ENCODE assay signal across 11 mouse cellular contexts in the genomic region with DNA sequence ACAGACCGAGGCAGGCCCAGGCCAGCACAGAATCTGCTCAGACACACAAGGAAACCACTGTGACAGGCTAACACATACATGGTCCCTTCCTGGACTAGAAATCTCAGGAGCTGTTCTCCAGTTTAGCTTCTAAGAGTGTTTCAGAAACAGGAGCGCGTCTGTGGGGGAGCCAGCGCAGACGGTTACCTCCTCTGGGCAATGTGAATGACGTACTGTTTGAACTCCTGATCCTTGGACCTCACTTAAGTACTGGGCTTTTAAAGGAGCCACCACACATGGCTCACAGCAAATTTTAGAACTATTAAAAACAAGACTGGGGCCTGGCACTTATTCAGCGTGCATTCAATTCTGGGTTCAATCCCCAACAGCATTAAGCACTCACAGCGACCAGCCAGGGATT. TPM values are rescaled to one million over a fixed set of nuclear protein-coding genes. Genes with fewer than 3 reads are reported as not detected.
DNase-seq lines count a peak whose midpoint lies in the region; ATAC-seq and TF ChIP-seq lines count a peak whose summit lies in the region.
"Had no signal": no experiment of that assay in that cellular context is flagged by ENCODE, and none has a peak within 500 bp of the region (broad histone marks: within the 10 kb centered on the region; RNA-seq: fewer than 3 reads in every experiment).

No protein-coding gene starts in this region.

- peaks cover 18% of the 10 kb centered on the region for H3K4me1 ChIP-seq in forebrain, embryonic 11.5 days (replicated peaks; ENCODE audit: control insufficient read depth, insufficient read depth, low read length)
- H3K4me1 ChIP-seq in forebrain, embryonic 15.5 days: peaks cover 53% of the 10 kb centered on the region
- peaks cover 49% of the 10 kb centered on the region for H3K4me1 ChIP-seq in midbrain, embryonic 12.5 days
- H3K4me1 ChIP-seq in midbrain, embryonic 16.5 days (ENCODE audit: control insufficient read depth, insufficient read depth, low read length): peaks cover 10% of the 10 kb centered on the region; the same call in 1 of the 2 replicates
- no peaks in the 10 kb centered on the region for H3K4me1 ChIP-seq in heart, adult 2 months (ENCODE audit: control insufficient read depth, insufficient read depth, low read length)

- H3K27ac ChIP-seq in forebrain, embryonic 11.5 days (ENCODE audit: low read depth, low read length): no peak overlapping the region
- no peak overlapping the region; the same call in 1 of the 2 replicates for H3K27ac ChIP-seq in forebrain, embryonic 15.5 days (replicated peaks)
- H3K27ac ChIP-seq in midbrain, embryonic 12.5 days (replicated peaks): peak overlapping the region; percentile 52
- no peak overlapping the region for H3K27ac ChIP-seq in midbrain, embryonic 16.5 days (ENCODE audit: low read length)
- no peak overlapping the region for H3K27ac ChIP-seq in heart, adult 2 months
- H3K27ac ChIP-seq: heart, embryonic 15.5 days had no signal

- no peak overlapping the region for H3K4me3 ChIP-seq in forebrain, embryonic 11.5 days (ENCODE audit: low read depth, low read length)
- no peak overlapping the region for H3K4me3 ChIP-seq in forebrain, embryonic 15.5 days
- H3K4me3 ChIP-seq in midbrain, embryonic 12.5 days: 0 out of 2 replicates have a peak overlapping the region, but pooled peaks have one; percentile 15
- no peak overlapping the region for H3K4me3 ChIP-seq in midbrain, embryonic 16.5 days (ENCODE audit: low read depth, low read length)
- no peak overlapping the region for H3K4me3 ChIP-seq in heart, adult 2 months
- H3K4me3 ChIP-seq: heart, embryonic 15.5 days had no signal

- TF ChIP-seq POLR2A in heart, adult 2 months (IDR thresholded peaks at IDR 0.05; ENCODE audit: insufficient read depth, low read depth, low read length): no peak

- DNase-seq in forebrain, embryonic 11.5 days (ENCODE audit: low spot score): no peak
- peak; percentile 58 for DNase-seq in kidney, postnatal 14 days
- DNase-seq in yolk sac, embryonic 10.5 days (ENCODE audit: low spot score): peak; percentile 36
- DNase-seq in heart, adult 2 months: no peak
- DNase-seq in spleen, postnatal 14 days (ENCODE audit: low spot score in 2 of 2): no peak
- DNase-seq: cerebellum, postnatal 36 days had no signal

- peak overlapping the region; percentile 3; the same call in 1 of the 2 replicates for H3K4me2 ChIP-seq in forebrain, embryonic 11.5 days (ENCODE audit: low read depth, low read length, severe bottlenecking)
- no peak overlapping the region for H3K4me2 ChIP-seq in forebrain, embryonic 15.5 days (replicated peaks)
- H3K4me2 ChIP-seq in midbrain, embryonic 12.5 days (replicated peaks): peak overlapping the region; percentile 80
- no peak overlapping the region for H3K4me2 ChIP-seq in midbrain, embryonic 16.5 days (ENCODE audit: low read length)
- H3K4me2 ChIP-seq: heart, embryonic 15.5 days had no signal

- no peaks in the 10 kb centered on the region for H3K79me2 ChIP-seq in heart, adult 2 months (replicated peaks; ENCODE audit: control insufficient read depth, insufficient read depth, low read length)

- no peaks in the 10 kb centered on the region for H3K27me3 ChIP-seq in forebrain, embryonic 11.5 days (ENCODE audit: control insufficient read depth, insufficient read depth, low read length)
- no peaks in the 10 kb centered on the region for H3K27me3 ChIP-seq in forebrain, embryonic 15.5 days
- no peaks in the 10 kb centered on the region for H3K27me3 ChIP-seq in midbrain, embryonic 12.5 days
- no peaks in the 10 kb centered on the region for H3K27me3 ChIP-seq in midbrain, embryonic 16.5 days (ENCODE audit: control insufficient read depth, insufficient read depth, low read depth, low read length)
- H3K27me3 ChIP-seq in heart, adult 2 months (ENCODE audit: control insufficient read depth, insufficient read depth, low read length): no peaks in the 10 kb centered on the region
- H3K27me3 ChIP-seq: heart, embryonic 15.5 days had no signal

- H3K36me3 ChIP-seq in forebrain, embryonic 11.5 days (ENCODE audit: control insufficient read depth, insufficient read depth, low read length): peaks cover 9% of the 10 kb centered on the region; the same call in 1 of the 2 replicates
- H3K36me3 ChIP-seq in forebrain, embryonic 15.5 days: no peaks in the 10 kb centered on the region
- peaks cover 24% of the 10 kb centered on the region for H3K36me3 ChIP-seq in midbrain, embryonic 12.5 days
- no peaks in the 10 kb centered on the region for H3K36me3 ChIP-seq in midbrain, embryonic 16.5 days (ENCODE audit: control insufficient read depth, insufficient read depth, low read length)
- H3K36me3 ChIP-seq in heart, adult 2 months (ENCODE audit: control insufficient read depth, insufficient read depth, low read length): no peaks in the 10 kb centered on the region

- TF ChIP-seq EP300 in heart, adult 2 months (IDR thresholded peaks at IDR 0.05; ENCODE audit: insufficient read depth, low read depth, low read length): no peak

- intact Hi-C loops in heart, adult 2 months (cut with DNase I): no loop called here

- H3K9ac ChIP-seq in forebrain, embryonic 11.5 days (ENCODE audit: low read length): 0 out of 2 replicates have a peak overlapping the region, but pooled peaks have one; percentile 23
- H3K9ac ChIP-seq in forebrain, embryonic 15.5 days (replicated peaks): no peak overlapping the region
- 0 out of 2 replicates have a peak overlapping the region, but pooled peaks have one; percentile 28 for H3K9ac ChIP-seq in midbrain, embryonic 12.5 days (replicated peaks)
- H3K9ac ChIP-seq in midbrain, embryonic 16.5 days (ENCODE audit: low read depth, low read length): no peak overlapping the region
- H3K9ac ChIP-seq in heart, adult 2 months (ENCODE audit: low read depth, low read length): no peak overlapping the region
- H3K9ac ChIP-seq: heart, embryonic 15.5 days had no signal

- no peak for ATAC-seq in forebrain, embryonic 11.5 days (replicated peaks; ENCODE audit: low FRiP score)
- ATAC-seq in forebrain, embryonic 15.5 days (replicated peaks): no peak
- ATAC-seq in midbrain, embryonic 12.5 days (ENCODE audit: low FRiP score, low read depth): no peak
- no peak for ATAC-seq in midbrain, embryonic 16.5 days

- TF ChIP-seq CTCF in heart, adult 2 months (IDR thresholded peaks at IDR 0.05): no peak

- H3K9me3 ChIP-seq in forebrain, embryonic 11.5 days (ENCODE audit: control insufficient read depth, low read length): no peaks in the 10 kb centered on the region
- H3K9me3 ChIP-seq in forebrain, embryonic 15.5 days: no peaks in the 10 kb centered on the region
- no peaks in the 10 kb centered on the region for H3K9me3 ChIP-seq in midbrain, embryonic 12.5 days
- no peaks in the 10 kb centered on the region for H3K9me3 ChIP-seq in midbrain, embryonic 16.5 days (replicated peaks; ENCODE audit: control insufficient read depth, low read length, poor library complexity, severe bottlenecking)
- H3K9me3 ChIP-seq: heart, embryonic 15.5 days had no signal

- 66% methylated on average over 8 of the region's 8 CpGs for WGBS in forebrain, embryonic 11.5 days
- 53% methylated on average over 8 of the region's 8 CpGs for WGBS in forebrain, embryonic 15.5 days
- 51% methylated on average over 8 of the region's 8 CpGs for WGBS in midbrain, embryonic 12.5 days
- WGBS in midbrain, embryonic 16.5 days: 48% methylated on average over 8 of the region's 8 CpGs
- 79% methylated on average over 8 of the region's 8 CpGs for WGBS in heart, adult 2 months

RNA-seq across cellular contexts. Expression of gene E2f1, which starts 3.1 kb away (rescaled TPM):
- polyA plus RNA-seq in forebrain, embryonic 11.5 days (2014; fragmentation: Nextera tagmentation; extraction: Ambion mirVana): 17.6 and 18.6 TPM in 2 replicates
- polyA plus RNA-seq in forebrain, embryonic 15.5 days (2015; fragmentation: Nextera tagmentation; extraction: Ambion mirVana): 14.1 and 15.8 TPM in 2 replicates
- polyA plus RNA-seq in midbrain, embryonic 12.5 days (2016; fragmentation: Nextera tagmentation; extraction: Ambion mirVana): 36.0 and 41.1 TPM in 2 replicates
- polyA plus RNA-seq in midbrain, embryonic 16.5 days (2015; fragmentation: Nextera tagmentation; extraction: Ambion mirVana): 3.2 and 4.2 TPM in 2 replicates
- under 1 TPM; 0.39 to 0.70 TPM for total RNA-seq in heart, adult 2 months (2021)
- polyA plus RNA-seq in heart, adult 2 months (2012; rRNA removed): 1.1 and 1.2 TPM in 2 replicates

RNA-seq across cellular contexts. Expression of gene Necab3, which starts 8.0 kb away (rescaled TPM):
- polyA plus RNA-seq in forebrain, embryonic 11.5 days (2014; fragmentation: Nextera tagmentation; extraction: Ambion mirVana): 5.5 and 7.6 TPM in 2 replicates
- polyA plus RNA-seq in forebrain, embryonic 15.5 days (2015; fragmentation: Nextera tagmentation; extraction: Ambion mirVana): 22.2 and 27.8 TPM in 2 replicates
- polyA plus RNA-seq in midbrain, embryonic 12.5 days (2016; fragmentation: Nextera tagmentation; extraction: Ambion mirVana): 11.9 and 12.3 TPM in 2 replicates
- 18.5 and 19.9 TPM in 2 replicates for polyA plus RNA-seq in midbrain, embryonic 16.5 days (2015; fragmentation: Nextera tagmentation; extraction: Ambion mirVana)
- total RNA-seq in heart, adult 2 months (2021): under 1 TPM; 0.20 to 0.23 TPM
- 0.90 and 1.7 TPM in 2 replicates for polyA plus RNA-seq in heart, adult 2 months (2012; rRNA removed)

RNA-seq across cellular contexts. Expression of gene Actl10, which starts 15.1 kb away (rescaled TPM):
- 0.41 and 0.77 TPM in 2 replicates for polyA plus RNA-seq in forebrain, embryonic 11.5 days (2014; fragmentation: Nextera tagmentation; extraction: Ambion mirVana)
- polyA plus RNA-seq in forebrain, embryonic 15.5 days (2015; fragmentation: Nextera tagmentation; extraction: Ambion mirVana): 0.59 and 0.88 TPM in 2 replicates
- polyA plus RNA-seq in midbrain, embryonic 12.5 days (2016; fragmentation: Nextera tagmentation; extraction: Ambion mirVana): 0.60 and 1.1 TPM in 2 replicates
- 0.19 and 0.44 TPM in 2 replicates for polyA plus RNA-seq in midbrain, embryonic 16.5 days (2015; fragmentation: Nextera tagmentation; extraction: Ambion mirVana)
- total RNA-seq in heart, adult 2 months (2021): not detected
- polyA plus RNA-seq in heart, adult 2 months (2012; rRNA removed): not detected in 2 replicates

RNA-seq across cellular contexts. Expression of gene 1700003F12Rik, which starts 19.8 kb away (rescaled TPM):
- polyA plus RNA-seq in forebrain, embryonic 11.5 days (2014; fragmentation: Nextera tagmentation; extraction: Ambion mirVana): 2.3 and 4.5 TPM in 2 replicates
- polyA plus RNA-seq in forebrain, embryonic 15.5 days (2015; fragmentation: Nextera tagmentation; extraction: Ambion mirVana): 1.9 and 2.6 TPM in 2 replicates
- 2.2 and 3.3 TPM in 2 replicates for polyA plus RNA-seq in midbrain, embryonic 12.5 days (2016; fragmentation: Nextera tagmentation; extraction: Ambion mirVana)
- 1.9 and 2.3 TPM in 2 replicates for polyA plus RNA-seq in midbrain, embryonic 16.5 days (2015; fragmentation: Nextera tagmentation; extraction: Ambion mirVana)
- total RNA-seq in heart, adult 2 months (2021): not detected
- polyA plus RNA-seq in heart, adult 2 months (2012; rRNA removed): 0.39 TPM in 1 of 2 replicates, not detected in the other
- total RNA-seq: megakaryocyte, adult 5-6 weeks had no signal

RNA-seq across cellular contexts. Expression of gene Pxmp4, which starts 36.9 kb away (rescaled TPM):
- polyA plus RNA-seq in forebrain, embryonic 11.5 days (2014; fragmentation: Nextera tagmentation; extraction: Ambion mirVana): 10.0 and 10.6 TPM in 2 replicates
- 13.4 and 14.1 TPM in 2 replicates for polyA plus RNA-seq in forebrain, embryonic 15.5 days (2015; fragmentation: Nextera tagmentation; extraction: Ambion mirVana)
- polyA plus RNA-seq in midbrain, embryonic 12.5 days (2016; fragmentation: Nextera tagmentation; extraction: Ambion mirVana): 9.4 and 13.8 TPM in 2 replicates
- 14.1 and 15.9 TPM in 2 replicates for polyA plus RNA-seq in midbrain, embryonic 16.5 days (2015; fragmentation: Nextera tagmentation; extraction: Ambion mirVana)
- 10 to 100 TPM; 20.9 to 21.5 TPM for total RNA-seq in heart, adult 2 months (2021)
- polyA plus RNA-seq in heart, adult 2 months (2012; rRNA removed): 47.2 and 49.9 TPM in 2 replicates

Comparison
In these comparisons a context has a peak if more than half of its experiments do, and no peak if none do; other contexts are left out.
1. H3K4me2 ChIP-seq: peak in forebrain, embryonic 11.5 days (single experiment) and midbrain, embryonic 12.5 days (single experiment); none in forebrain, embryonic 15.5 days (single experiment) and midbrain, embryonic 16.5 days (single experiment).
2. H3K9ac ChIP-seq: peak in forebrain, embryonic 11.5 days (single experiment) and midbrain, embryonic 12.5 days (single experiment); none in forebrain, embryonic 15.5 days (single experiment), midbrain, embryonic 16.5 days (single experiment) and heart, adult 2 months (single experiment).
3. DNase-seq: peak in kidney, postnatal 14 days (single experiment) and yolk sac, embryonic 10.5 days (single experiment); none in forebrain, embryonic 11.5 days (single experiment), heart, adult 2 months (0 of 2) and spleen, postnatal 14 days (0 of 2).